Mouse (Mus musculus): ENCODE data around the gene Bcl2l13.
A peak's percentile ranks its signal among the peaks of the same experiment; 100 is the strongest.
"Not testable (repeated sequence)": the region's sequence is repeated elsewhere in the genome, so short reads cannot be mapped to it uniquely, and the experiment has no call there.

The Bcl2l13 gene

DNA sequence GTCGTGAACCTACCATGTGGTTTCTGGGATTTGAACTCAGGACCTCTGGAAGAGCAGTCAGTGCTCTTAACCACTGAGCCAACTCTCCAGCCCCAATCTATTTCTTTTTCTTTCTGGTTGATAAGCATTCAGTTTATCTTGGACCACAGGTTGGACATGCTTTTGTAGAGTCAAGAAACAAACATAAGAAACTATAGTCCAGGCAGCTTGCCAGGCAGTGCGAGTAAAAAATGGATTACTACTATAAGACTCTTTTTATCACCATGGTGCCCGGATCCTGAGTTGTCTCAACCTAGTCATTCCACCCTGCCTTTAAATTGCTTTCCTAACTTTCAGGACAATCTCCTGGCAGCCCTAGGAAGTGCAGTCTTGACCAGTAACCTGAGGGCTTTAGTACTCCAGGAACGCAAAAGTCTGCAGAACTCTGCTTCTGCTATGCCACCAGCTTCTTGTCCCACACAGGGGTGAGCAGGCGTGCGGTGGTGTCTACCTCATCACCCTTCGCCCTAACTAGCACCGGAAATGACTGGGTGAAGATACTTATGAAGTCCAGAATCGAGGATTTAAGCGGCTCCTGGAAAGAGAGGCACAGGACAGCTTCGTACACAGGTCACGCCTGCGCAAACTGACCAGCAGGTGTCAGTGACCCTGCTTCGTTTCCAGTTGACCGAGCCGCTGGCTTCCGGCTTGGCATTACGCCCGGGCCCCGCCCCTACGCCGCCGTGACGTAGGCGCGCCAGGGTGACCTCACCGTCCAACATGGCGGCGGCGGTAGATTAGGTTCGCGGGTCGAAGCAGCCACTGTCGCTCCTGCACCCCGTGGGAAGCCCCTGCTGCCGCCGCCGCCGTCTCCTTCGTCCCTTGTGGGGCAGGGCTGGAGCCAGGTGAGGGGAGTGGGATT is at the start of gene Bcl2l13:
Bcl2l13 (plus strand) TSS at position 739 of the 901 bp plus-strand sequence.
- DNase-seq (ENCODE audit: low spot score in 2 of 2): peak; percentile 94 to 95

DNA sequence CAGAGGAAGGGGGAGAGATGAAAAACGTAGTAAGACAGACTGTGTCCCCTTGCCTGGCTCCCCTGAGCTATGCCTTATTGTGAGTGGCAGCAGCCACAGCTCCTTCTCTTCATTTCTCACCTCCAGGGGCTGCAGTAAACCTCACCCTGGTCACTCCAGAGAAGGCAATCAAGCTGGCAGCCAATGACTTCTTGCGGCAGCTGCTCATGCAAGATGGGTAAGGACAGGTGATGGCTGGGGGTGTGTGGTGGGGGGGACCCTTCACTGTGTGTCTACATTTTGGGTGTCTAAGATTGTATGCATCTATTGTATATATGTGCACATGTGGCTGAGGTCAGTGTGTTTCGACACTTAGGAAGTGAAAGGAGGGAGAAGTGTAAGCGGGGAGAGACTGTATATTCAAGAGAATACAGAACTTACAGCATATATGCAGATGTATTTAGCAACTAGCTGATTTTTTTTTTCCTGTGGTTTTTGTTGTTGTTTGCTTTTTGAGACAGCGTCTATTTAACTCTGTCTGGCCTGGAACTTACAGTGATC is 47.9 kb upstream of the Bcl2l13 start:
- DNase-seq (ENCODE audit: low spot score in 2 of 2): no peak

DNA sequence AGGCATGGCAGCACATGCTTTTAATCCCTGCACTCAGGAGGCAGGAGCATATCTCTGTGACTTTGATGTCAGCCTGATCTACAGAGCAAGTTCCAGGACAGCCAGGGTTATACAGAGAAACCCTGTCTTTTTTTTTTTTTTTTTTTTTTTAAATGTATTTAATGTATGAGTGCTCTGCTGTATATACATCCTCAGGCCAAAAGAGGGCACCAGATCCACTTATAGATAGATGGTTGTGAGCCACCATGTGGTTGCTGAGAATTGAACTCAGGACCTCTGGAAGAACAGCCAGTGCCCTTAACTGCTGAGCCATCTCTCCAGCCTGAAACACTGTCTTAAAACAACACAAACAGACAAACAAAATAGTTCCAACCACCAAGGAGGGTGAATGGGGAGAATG is 47.1 kb upstream of the Bcl2l13 start:
- no peak for DNase-seq (ENCODE audit: low spot score in 2 of 2)

DNA sequence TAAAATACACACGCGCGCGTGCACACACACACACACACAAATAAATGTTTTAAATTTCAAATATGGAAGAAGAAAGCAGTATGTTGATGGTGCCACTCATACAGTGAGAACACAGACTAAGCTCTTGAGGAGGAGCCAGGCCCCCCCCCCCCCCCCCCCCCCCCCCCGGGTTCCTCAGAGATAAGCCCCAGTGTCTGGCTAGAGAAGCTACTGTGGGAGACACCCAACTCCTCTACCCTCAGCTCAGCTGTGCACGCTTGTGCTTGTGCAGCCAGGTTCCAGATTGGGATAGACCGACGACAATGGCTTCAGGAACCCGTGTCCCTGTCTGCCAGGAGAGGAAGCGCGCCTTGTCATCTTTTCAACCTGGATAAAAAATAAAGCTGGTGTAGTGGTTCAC is 45.9 kb upstream of the Bcl2l13 start:
- no peak for DNase-seq (ENCODE audit: low spot score in 2 of 2)

DNA sequence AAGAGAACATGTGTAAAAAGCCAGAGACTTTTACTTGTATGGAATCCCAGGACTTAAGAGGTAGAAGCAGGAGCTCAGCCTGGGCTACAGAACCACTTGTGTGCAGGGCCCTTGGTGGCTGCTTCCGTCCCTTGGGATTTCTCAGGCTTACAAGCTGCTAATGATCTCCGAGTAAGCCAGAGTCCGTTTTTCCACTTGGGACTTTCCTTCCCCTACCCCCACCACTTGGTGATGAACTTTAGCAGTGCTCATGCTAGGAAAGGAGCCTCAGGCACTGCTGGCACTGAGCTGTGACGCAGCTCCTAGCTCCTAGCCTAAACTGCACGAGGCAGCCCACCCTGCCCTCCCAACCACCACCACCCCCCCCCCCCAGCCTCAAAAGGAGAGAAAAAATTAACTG is 45.3 kb upstream of the Bcl2l13 start:
- DNase-seq (ENCODE audit: low spot score in 2 of 2): no peak

DNA sequence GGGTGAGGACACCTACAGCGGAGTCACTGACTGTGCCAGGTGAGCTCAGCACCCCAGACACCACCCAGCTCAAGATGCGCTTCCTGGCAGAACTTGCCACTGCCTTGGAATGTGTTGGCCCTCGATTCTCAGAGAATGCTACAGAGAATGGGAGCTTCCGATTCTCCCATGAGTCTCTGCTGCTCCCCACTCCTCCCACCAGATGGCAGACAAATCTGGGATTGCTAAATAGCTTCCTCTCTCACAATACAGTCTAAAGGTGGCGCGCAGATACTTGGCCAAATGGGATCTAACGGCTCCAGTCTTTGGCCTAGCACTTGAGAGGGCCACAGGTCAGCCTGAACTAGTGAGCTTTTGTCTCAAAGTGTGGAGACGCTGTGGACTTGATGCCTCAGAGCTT is 43.1 kb upstream of the Bcl2l13 start:
- DNase-seq (ENCODE audit: low spot score in 2 of 2): peak; percentile 39 to 57

DNA sequence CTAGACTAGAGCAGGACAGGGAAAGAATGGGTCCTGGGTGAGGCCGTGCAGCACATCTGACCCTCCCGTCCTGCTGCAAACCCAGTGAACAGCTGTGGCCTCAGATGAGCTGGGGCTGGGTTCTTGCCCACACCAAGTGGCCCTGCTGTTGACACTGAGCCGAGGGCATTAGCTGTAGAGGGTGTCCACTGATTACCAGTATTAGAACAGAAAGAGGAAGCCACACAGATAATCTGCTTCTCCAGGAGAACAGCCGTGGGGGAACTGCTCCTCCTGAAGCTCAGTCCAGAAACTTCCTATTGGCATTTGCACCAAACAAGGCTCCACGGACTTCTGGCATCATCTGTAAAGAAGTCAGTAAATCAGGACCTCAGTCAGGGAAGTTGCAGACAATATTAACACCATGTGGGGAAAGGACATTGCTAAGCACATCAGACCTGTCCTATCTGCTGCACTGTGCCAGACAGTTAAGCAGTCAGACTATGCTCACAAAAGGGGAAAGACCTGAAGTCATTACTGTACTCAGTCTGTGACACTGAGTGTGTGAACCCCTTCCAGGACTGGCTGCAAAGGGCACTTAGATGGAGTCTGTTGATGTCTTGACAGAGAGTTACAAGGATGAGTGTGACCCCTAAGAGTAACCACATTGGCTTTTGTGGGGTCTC is 40.5 kb upstream of the Bcl2l13 start:
- DNase-seq (ENCODE audit: low spot score in 2 of 2): no peak

DNA sequence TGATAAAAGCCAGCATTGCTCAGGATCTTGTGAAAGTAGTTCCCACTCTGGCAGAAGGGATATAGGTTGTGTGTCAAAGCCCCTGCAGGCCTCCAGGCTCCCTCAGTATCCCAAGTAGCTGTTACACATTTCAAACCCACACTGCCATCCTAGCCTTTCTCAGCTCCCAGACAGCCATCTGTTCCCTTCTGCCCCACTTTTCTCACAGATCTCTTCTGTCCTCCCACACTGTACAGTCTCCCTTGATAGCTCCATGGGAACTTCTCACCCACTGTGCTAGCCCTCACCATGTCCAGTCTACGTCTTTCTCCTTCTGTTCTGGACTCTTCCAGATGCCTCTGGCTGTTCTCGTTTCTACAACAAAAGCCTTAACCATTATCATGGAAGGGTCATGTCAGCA is 39.9 kb upstream of the Bcl2l13 start:
- DNase-seq (ENCODE audit: low spot score in 2 of 2): peak; percentile 61 to 70

DNA sequence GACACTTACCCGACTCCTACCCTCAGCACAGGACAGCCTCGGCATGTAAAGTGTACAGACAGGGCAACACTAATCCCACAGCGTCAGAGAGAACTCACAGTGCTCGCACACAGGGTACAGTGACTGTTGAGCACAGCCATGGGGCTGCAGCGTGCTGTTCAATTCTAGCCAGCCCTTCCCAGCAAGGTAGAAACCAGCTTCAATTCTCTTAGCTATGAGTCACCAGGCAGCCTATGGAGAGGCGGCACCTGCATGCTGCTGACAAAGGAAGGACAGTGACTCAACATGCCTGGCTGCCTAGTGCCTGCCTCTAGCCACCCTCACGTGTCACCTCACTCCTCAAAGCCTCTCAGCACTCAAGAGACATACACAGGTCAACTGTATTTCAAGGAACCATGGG is 38.0 kb upstream of the Bcl2l13 start:
- peak in 1 of 2 experiments; percentile 40 for DNase-seq (ENCODE audit: low spot score in 2 of 2)

DNA sequence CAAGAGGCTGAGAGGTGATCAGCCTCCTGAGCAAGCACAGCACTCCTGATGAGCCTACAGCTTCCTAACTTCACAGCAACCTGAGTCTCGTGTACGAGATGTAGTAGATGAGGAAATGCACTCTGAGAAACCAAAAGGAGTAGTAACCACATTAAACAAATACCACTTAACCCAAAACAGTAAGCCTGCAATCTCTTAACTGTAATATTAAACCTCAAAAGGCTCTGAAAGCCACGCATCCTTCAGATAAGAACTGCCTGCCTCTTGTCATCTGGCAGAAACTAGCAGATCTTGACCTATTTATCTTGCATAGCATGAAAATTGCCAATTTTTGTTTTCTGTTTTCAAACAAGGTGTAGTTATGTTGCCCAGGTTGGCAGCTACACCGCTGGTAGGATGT is 37.1 kb upstream of the Bcl2l13 start:
- DNase-seq (ENCODE audit: low spot score in 2 of 2): no peak

DNA sequence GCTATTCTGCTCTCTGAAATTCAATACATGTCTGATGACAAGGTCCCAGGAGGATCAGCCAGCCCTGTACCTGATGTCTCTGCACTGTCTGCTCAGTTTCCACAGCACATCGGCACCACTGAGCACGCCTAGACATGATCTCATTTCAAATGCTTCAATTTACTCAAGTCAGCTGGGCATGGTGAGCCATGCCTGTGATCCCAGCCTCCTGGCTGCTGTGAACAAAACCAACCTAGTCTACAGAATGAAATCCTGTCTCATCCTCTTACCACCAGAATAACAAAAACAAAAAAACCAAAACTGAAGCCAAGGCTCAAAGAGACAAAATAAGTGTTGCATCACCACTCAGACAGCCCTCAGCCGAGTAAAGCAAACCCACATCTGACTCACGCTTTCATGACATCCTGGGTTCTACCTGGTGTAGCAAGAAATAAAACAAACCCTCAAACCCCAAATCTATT is 36.4 kb upstream of the Bcl2l13 start:
- no peak for DNase-seq (ENCODE audit: low spot score in 2 of 2)

DNA sequence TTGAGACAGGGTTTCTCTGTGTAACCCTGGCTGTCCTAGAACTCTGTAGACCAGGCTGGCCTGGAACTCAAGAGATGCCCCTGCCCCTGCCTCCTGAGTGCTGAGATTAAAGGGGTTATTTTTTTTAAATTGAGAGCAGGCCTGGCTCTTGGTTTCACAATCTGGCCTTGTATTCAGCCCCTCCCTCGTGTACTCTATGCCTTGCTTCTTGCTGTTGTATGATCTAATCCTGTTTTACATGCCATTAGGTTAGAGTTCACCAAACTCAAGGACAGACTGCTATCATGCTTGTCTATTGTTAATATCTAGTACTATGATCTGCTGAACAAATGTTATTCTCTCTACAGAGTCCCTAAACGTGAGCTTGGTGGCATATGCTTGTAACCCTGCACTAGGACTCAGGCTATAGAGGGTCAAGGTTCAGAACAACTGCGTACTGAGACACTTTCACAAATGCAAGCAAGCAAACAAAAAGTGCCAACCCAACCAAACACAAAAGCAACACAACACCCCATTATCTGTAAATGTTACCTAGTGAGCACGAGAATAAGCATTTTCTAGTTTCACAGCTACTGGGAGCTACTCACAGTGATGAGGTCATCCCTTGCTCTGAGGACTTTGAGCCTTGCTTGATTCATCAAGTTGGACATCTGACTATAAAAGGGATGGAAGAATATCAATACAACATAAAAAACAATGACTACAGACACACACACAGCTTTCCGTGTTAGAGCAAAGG is 28.8 kb upstream of the Bcl2l13 start:
- DNase-seq (ENCODE audit: low spot score in 2 of 2): no peak

DNA sequence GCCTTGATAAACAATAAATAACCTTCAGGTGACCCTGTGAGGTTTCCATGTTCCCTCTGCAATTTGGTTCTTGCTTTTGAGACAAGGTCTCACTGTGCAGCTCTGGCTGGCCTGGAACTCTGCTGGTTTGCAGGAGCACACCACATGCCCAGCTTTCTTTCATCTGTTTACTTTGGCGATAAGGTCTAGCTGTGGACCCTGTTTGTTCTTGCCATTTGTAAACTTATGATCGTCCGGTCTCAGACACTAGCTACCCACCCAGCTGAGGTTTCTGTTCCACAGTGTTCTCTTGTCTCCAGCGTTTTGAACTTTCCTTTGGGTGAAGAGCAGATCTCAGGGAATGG is 28.3 kb upstream of the Bcl2l13 start:
- no peak for DNase-seq (ENCODE audit: low spot score in 2 of 2)

DNA sequence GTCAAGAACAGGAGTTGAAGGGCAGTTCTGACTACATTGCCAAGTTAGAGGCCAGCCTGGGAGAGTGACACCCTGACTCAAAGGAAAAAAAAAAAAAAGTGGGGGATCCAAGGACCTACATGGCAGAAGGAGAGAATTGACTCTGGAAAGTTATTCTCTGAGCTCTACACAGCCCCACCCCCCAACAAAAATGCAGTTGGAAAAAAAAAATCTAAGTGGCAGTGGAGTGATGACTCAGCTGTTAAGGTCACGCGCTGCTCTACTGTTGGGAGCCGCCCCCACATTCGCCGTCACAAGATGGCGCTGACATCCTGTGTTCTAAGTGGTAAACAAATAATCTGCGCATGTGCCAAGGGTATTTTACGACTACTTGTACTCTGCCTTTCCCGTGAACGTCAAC is 24.0 kb upstream of the Bcl2l13 start:
- DNase-seq (ENCODE audit: low spot score in 2 of 2): not testable (repeated sequence)

DNA sequence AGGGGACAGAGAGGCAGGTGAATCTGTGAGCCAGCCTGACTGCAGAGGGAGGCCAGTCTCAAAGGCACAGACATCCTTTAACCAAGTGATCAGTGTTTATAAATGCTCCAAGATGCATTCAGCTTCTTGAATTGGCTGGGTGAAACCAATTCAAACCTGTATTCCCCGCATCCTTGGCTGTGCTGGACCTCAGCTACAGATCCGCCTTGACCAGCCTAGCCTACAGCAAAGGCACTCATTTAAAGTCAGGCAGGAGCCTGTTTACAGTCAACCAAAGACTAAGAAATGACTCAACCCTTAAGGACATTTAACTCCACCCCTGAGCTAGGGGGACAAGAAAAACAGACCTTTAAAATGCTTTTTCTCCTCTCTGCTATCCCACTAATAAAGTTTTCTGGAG is 16.7 kb upstream of the Bcl2l13 start:
- no peak for DNase-seq (ENCODE audit: low spot score in 2 of 2)

DNA sequence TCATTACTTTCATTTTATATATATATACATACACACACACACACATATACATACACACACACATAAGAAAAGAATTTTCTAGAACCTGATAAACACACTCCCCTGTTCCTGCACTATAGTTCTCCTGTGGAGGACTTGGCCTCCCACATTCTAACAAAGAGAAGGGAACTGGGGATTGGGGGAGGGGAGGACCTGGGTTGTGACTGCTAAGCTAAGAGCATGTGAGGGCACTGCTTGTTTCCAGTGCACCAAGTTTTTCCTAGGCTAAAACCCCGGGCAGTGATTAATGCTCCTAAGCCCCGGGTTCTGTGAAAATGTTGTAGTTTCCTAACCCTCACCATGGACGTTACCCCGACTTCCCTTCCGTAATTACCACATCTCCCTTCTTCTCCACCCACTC is 15.9 kb upstream of the Bcl2l13 start:
- DNase-seq (ENCODE audit: low spot score in 2 of 2): no peak

DNA sequence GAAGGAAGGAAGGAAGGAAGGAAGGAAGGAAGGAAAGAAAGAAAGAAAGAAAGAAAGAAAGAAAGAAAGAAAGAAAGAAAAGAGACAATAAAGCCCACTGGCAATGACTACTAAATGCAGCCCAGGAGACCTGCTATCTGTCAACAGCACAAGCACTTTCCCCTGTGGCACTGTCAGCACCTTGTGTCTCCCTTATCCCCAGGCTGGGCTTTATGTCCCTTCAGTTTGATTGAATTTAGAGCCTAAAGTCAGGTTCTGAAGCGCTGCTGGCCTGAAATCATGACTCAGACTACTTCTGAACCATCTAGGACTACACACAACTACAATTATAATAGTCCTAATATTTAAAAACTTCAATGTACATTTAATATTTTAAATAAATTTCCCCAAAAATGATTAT is 15.1 kb upstream of the Bcl2l13 start:
- no peak for DNase-seq (ENCODE audit: low spot score in 2 of 2)

DNA sequence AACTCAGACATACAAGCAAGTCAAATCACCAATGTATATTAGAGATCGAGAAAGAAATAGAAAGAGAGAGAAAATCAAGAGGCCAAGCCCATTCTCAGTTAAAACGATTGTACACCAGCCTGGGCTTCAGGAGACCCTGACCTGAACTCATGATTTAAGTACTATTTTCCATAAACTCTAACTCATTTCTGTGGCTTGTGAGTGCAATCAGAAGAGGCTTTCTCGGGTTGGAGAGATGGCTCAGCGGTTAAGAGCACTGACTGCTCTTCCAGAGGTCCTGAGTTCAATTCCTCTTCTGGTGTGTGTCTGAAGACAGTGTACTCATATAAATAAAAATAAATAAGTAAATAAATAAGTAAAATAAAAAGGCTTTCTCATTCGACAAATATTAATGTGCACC is 14.3 kb upstream of the Bcl2l13 start:
- DNase-seq (ENCODE audit: low spot score in 2 of 2): no peak

DNA sequence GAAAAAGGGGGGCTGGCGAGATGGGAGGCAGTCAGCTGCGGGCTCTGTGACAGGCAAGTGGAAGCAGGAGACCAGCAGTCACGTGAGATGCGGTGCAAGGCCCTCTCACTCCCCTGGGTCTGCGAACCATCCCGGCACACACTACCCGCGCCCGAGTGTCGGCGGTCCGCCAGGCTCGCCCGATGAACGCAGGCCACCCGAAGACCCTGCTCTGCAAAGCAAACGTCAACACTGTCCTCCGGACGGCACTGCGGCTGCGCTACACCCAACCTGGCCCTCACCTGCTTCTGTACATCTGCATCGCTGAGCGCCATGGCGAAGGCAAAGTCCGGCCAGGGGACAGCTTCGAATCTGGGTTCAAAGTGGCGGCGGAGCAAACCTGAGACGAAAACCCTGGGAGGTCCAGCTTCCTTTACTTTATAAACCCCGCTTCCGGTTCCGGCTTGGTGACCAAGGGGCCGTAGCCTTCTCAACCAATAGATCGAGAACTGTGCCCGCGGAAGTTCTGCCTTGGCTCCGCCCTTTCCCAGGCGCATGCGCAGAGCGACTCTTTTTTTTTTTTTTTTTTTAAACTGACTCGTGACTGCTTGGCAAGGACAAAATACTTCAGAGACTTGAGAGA is 13.6 kb upstream of the Bcl2l13 start, which contains the start of gene Atp6v1e1:
Atp6v1e1 (minus strand) TSS at position 487 of the 622 bp plus-strand sequence.
- peak; percentile 90 to 92 for DNase-seq (ENCODE audit: low spot score in 2 of 2)

DNA sequence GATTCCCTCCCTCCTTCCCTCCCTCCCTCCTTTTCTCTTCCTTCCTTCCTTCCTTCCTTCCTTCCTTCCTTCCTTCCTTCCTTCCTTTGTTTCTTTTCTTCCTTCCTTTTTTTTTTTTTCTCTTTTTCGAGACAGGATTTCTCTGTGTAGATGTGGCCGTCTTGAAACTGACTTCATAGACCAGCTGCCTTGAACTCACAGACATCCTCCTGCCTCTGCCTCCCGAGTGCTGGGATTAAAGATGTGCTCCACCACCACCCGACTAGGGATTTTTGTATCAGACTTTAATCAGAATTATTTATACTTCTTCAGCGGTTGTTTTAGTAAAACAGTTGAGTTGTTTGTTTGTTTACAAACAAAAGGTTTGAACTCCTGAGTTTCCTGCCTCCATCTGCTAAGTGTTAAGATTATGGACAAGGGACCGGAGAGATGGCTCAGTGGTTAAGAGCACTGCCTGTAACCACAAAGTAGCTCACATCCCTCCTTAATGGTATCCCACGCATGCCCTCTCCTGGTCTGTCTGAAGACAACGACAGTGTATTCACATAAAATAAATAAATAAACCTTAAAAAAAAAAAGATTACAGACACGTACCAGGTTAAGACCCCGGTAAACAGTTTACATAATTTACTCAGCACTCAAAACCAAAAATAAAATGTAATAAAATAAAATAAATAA is 12.9 kb upstream of the Bcl2l13 start:
- DNase-seq (ENCODE audit: low spot score in 2 of 2): no peak

DNA sequence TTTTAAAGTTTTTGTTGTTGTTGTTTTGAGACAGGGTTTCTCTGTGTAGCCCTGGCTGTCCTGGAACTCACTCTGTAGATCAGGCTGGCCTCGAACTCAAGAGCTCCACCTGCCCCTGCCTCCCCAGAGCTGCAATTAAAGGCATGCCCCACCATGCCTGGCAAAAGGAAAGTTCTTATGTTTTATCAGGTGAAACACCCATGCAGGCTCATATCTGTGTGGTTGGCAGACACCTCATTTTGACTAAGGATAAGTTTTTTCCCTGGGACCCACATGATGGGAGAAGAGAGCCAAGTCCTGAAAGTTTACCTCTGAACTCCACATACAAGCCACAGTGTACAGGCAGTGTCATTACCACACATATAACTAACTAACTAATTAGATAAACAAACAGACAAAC is 6.0 kb upstream of the Bcl2l13 start:
- no peak for DNase-seq (ENCODE audit: low spot score in 2 of 2)

Measured in frontal cortex, postnatal 36 days (tissue).